Mouse (Mus musculus) brain, embryonic 14.5 days (tissue): ENCODE measurements at regions not wholly inside any gene's neighbourhood (a gene's known extent, or its start where the extent isn't known, plus 50 kb on each side); places are given as distances from the start of the nearest gene placed in this dataset.

Experiments
- DNase-seq: peaks from one replicate; pipeline ENCODE4 v3.0.0-alpha.2; 2011; ENCODE audit warnings: low read depth
- CTCF ChIP-seq: fragments of 200-500 bp; IDR thresholded peaks from 2 replicates; pipeline ENCODE4 v1.5.1; 2012; ENCODE audit warnings: inconsistent platforms, mild to moderate bottlenecking, moderate library complexity, borderline replicate concordance; ENCODE audit not compliant: insufficient read depth, insufficient read length; ENCODE audit errors: extremely low read depth
- POLR2A ChIP-seq: fragments of 200-500 bp; IDR thresholded peaks from 2 replicates; pipeline ENCODE4 v1.6.1; 2012; ENCODE audit warnings: mild to moderate bottlenecking, inconsistent platforms, borderline replicate concordance; ENCODE audit not compliant: poor library complexity, insufficient read depth, insufficient read length, severe bottlenecking; ENCODE audit errors: extremely low read depth

DNA sequence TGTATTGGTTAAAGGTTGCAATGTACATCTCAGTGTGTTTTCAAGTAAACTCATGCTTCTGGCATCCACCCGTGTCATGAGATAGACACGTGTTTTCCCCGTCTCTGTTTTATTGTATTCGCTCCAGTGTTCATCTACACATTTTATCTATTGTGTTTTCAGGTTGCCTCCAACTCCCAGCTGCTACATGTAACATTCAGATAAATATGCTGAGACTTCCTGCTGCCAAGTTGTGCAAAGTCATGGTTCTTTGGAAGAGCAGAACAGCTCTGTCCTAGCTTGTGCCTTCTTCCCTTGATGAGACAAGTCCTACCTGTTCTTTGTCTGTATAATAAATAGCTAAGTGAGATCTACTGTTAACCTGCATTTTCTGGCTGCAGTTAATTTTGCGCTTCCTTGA is 89.0 kb upstream of the Ankrd50 start:
- TF ChIP-seq CTCF = no peak
- no peak for TF ChIP-seq POLR2A

DNA sequence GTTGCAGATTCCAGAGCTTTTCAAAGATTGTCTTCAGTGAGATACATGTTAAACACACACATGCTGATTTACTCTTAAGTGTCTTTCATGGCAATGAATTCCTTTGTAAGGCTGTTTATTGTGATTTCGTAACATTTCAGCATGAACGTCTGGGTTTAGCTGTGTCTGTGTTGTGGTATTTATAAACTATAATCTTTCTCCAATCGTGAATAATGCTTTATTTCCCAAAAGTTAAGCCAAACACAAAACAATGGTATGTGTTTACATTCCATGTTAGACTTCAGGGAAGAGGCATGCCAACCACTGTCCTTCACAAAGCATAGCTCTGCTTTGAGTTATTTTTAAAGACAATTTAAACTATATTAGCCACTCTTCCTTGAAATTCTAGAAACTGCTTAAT is 87.5 kb upstream of the Ankrd50 start:
- no peak for DNase-seq
- TF ChIP-seq CTCF (no peak), POLR2A (no peak)

More for the DNA sequence above, 89.0 kb upstream of the Ankrd50 start:
- no peak for DNase-seq

GRCm38 (mm10) chr3:38571224-38571623 is 86.6 kb upstream of the Ankrd50 start:
- TF ChIP-seq CTCF (no peak), POLR2A (no peak)
- no peak for DNase-seq

- DNase-seq = no peak
- TF ChIP-seq CTCF = no peak
- TF ChIP-seq POLR2A = no peak
These were observed 84.4 kb upstream of the Ankrd50 start for GRCm38 (mm10) chr3:38569001-38569400.

DNA sequence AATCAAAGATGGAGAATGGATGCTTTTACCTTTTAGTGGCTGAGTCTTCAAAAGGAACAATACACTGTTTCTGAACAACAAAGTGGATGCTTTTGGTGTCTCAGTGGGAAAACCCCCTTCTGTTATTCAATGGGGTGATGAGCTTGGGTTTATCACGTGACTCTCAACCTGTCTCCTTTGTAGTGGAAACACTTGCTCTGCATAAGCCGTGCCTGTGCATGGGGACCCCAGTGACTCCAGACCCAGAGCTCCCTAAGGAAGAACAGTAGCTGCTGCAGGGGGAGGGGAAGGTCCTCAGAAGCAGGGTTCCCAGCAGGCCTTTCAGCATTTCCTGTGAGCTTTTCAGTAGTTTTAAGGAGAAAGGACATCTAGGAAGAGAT is 83.9 kb upstream of the Ankrd50 start:
- peak; percentile 70 for DNase-seq
- TF ChIP-seq CTCF (no peak), POLR2A (no peak)

DNA sequence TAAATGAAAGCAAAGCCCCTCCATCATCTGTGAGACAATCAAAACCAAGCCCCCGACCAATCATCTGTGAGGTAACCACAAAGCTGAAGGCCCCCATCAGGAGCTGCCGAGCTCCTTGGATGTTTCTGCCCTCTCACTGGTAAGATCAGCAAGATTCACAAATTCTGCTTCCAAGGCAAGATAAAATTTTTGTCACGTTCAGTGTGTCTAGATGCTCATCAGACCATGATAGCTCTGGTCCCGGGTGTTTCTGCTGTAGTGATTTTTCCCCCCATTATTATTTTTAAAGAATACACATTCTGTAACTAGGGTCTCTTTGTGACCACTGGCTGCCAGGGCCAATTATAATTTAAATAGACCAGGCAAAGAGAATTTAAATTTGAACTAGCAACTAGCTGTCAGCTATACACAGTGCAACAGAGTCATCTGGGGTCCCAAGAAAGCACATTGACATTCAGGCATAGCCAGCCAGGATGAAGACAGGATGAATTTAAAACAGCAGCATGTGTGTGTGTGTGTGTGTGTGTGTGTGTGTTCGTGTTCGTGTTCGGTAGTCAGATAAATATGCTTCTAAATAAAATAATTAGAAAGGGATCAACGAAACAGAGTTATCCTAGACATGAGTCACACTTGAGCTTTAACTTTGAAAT is 83.4 kb upstream of the Ankrd50 start:
- DNase-seq = peak; percentile 89
- no peak for TF ChIP-seq CTCF
- no peak for TF ChIP-seq POLR2A

GRCm38 (mm10) chr3:38566576-38566975 is 81.9 kb upstream of the Ankrd50 start:
- TF ChIP-seq POLR2A (no peak), CTCF (no peak)
- no peak for DNase-seq

DNA sequence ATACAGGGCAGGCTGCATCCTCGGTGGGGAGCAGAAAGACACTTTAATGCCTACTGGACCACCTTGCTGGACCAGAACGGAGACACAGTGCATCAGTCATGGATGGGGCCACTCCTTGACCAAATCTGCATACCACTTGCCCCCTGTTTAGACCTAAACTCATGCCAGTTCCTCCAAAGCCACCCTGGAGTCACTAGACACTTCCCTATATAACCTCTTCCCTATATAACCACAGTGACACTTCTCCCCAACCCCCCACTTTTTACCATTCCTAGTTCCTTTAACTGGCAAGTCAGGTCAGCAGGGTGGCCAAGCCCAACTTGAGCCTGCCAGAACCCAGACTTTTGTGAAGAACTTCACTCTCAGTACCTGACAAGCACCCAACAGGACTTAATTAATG is 80.2 kb upstream of the Ankrd50 start:
- DNase-seq = no peak
- TF ChIP-seq POLR2A = no peak
- TF ChIP-seq CTCF = no peak

DNA sequence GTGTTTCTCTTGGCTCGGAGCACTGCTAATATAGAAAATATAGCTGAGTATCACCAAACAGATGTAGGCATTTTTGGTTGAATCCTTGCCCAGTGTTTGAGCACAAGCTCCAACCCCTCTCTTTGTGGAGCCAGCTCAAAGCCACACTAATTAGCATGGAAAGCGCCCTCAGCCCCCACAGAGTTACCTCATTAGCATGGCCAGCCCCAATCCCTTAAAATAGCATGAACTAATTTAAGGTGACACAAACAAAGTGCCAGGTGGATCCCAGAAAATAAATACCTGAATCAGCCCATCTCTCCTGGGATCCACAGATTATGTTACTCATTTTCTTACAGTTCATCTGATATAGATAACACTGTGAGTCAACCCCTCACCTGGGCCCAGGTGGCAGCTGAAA is 79.7 kb upstream of the Ankrd50 start:
- peak; percentile 89 for DNase-seq
- no peak for TF ChIP-seq POLR2A
- TF ChIP-seq CTCF = no peak

- TF ChIP-seq CTCF = no peak
- TF ChIP-seq POLR2A = no peak
- DNase-seq = no peak
These were observed 76.5 kb upstream of the Ankrd50 start for GRCm38 (mm10) chr3:38561186-38561585.

GRCm38 (mm10) chr3:38555939-38556338 is 71.3 kb upstream of the Ankrd50 start:
- TF ChIP-seq POLR2A (no peak), CTCF (no peak)
- DNase-seq = no peak

DNA sequence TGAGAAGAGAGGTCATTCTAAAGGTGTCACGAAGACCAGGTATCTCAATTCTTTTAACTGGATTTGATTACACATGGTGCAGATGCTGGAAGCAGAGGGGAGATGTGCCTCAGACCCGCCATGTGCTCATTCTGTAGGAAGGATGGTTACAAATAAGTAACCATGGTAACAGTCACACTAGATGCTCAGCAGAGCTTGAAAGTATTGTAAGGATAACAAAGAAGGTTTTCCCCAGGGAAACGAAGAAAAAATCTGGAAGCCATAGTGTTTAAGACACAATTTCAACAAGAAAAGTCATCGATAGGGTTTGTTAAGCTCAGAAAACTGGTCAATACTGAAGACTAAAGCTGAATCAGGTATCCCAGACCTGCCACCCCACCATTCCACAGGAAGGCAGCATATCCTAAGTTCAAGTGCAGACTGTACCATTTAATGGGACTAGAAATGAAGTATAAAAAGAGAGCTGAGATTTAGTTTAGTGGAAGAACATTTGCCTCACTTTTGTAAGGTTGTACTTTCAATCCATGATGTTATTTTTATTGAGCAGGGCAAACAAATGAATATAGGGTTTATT is 68.9 kb upstream of the Ankrd50 start:
- no peak for TF ChIP-seq CTCF
- TF ChIP-seq POLR2A = no peak
- DNase-seq = peak; percentile 84
